Mouse (Mus musculus): ENCODE results near the gene Cacna2d3. TPM values are rescaled to one million over a fixed set of nuclear protein-coding genes. Genes with fewer than 3 reads are reported as not detected.

Cacna2d3 gene
- polyA plus RNA-seq, 1 experiment, result 0.22 TPM

GRCm38 (mm10) chr14:29313431-29313830 is 408.2 kb downstream of the Cacna2d3 start:
- Histone ChIP-seq H3K36me3 (ENCODE audit: control insufficient read depth, insufficient read depth, low read length) (no peaks in the 10 kb centered on the region), H3K27me3 (replicated peaks; ENCODE audit: control insufficient read depth, insufficient read depth, low read length) (no peaks in the 10 kb centered on the region), H3K27ac (ENCODE audit: insufficient read depth, low read depth, low read length) (no peak overlapping the region), H3K4me1 (ENCODE audit: control insufficient read depth, insufficient read depth, low read length) (no peaks in the 10 kb centered on the region), H3K4me3 (ENCODE audit: insufficient read depth, low read depth, low read length) (no peak overlapping the region)
- TF ChIP-seq CTCF (conservative IDR thresholded peaks at IDR 0.05; ENCODE audit: insufficient read depth, insufficient read length, low read depth, low read length) (no peak), POLR2A (IDR thresholded peaks at IDR 0.05; ENCODE audit: low read depth, low read length) (no peak)
- no peak for DNase-seq
- 75% methylated on average over 2 of the region's 2 CpGs for WGBS

GRCm38 (mm10) chr14:29305623-29306022 is 416.0 kb downstream of the Cacna2d3 start:
- H3K27ac ChIP-seq (ENCODE audit: insufficient read depth, low read depth, low read length), result no peak overlapping the region
- no peak for DNase-seq
- H3K27me3 ChIP-seq (replicated peaks; ENCODE audit: control insufficient read depth, insufficient read depth, low read length), result no peaks in the 10 kb centered on the region
- 89% methylated on average over 9 of the region's 9 CpGs for WGBS
- no peaks in the 10 kb centered on the region for H3K4me1 ChIP-seq (ENCODE audit: control insufficient read depth, insufficient read depth, low read length)
- H3K4me3 ChIP-seq (ENCODE audit: insufficient read depth, low read depth, low read length), result no peak overlapping the region
- no peaks in the 10 kb centered on the region for H3K36me3 ChIP-seq (ENCODE audit: control insufficient read depth, insufficient read depth, low read length)
- TF ChIP-seq CTCF (conservative IDR thresholded peaks at IDR 0.05; ENCODE audit: insufficient read depth, insufficient read length, low read depth, low read length) (no peak), POLR2A (IDR thresholded peaks at IDR 0.05; ENCODE audit: low read depth, low read length) (no peak)

- DNase-seq, result no peak
- no peaks in the 10 kb centered on the region for H3K36me3 ChIP-seq (ENCODE audit: control insufficient read depth, insufficient read depth, low read length)
- H3K27me3 ChIP-seq (replicated peaks; ENCODE audit: control insufficient read depth, insufficient read depth, low read length), result no peaks in the 10 kb centered on the region
- TF ChIP-seq CTCF (conservative IDR thresholded peaks at IDR 0.05; ENCODE audit: insufficient read depth, insufficient read length, low read depth, low read length), result no peak
- no peak for TF ChIP-seq POLR2A (IDR thresholded peaks at IDR 0.05; ENCODE audit: low read depth, low read length)
- H3K4me1 ChIP-seq (ENCODE audit: control insufficient read depth, insufficient read depth, low read length), result no peaks in the 10 kb centered on the region
- H3K27ac ChIP-seq (ENCODE audit: insufficient read depth, low read depth, low read length), result no peak overlapping the region
- H3K4me3 ChIP-seq (ENCODE audit: insufficient read depth, low read depth, low read length), result no peak overlapping the region
- WGBS, result 81% methylated on average over 2 of the region's 2 CpGs
Observed at GRCm38 (mm10) chr14:29296185-29296754, 425.4 kb downstream of the Cacna2d3 start.

GRCm38 (mm10) chr14:29278901-29279300 is 442.8 kb downstream of the Cacna2d3 start:
- no peak for TF ChIP-seq POLR2A (IDR thresholded peaks at IDR 0.05; ENCODE audit: low read depth, low read length)
- TF ChIP-seq CTCF (conservative IDR thresholded peaks at IDR 0.05; ENCODE audit: insufficient read depth, insufficient read length, low read depth, low read length), result no peak
- H3K4me3 ChIP-seq (ENCODE audit: insufficient read depth, low read depth, low read length), result no peak overlapping the region
- H3K27ac ChIP-seq (ENCODE audit: insufficient read depth, low read depth, low read length), result no peak overlapping the region
- no peaks in the 10 kb centered on the region; the same call in 1 of the 2 replicates for H3K27me3 ChIP-seq (replicated peaks; ENCODE audit: control insufficient read depth, insufficient read depth, low read length)
- no peaks in the 10 kb centered on the region for H3K4me1 ChIP-seq (ENCODE audit: control insufficient read depth, insufficient read depth, low read length)
- H3K36me3 ChIP-seq (ENCODE audit: control insufficient read depth, insufficient read depth, low read length), result no peaks in the 10 kb centered on the region
- WGBS, result 70% methylated on average over 1 of the region's 1 CpGs
- no peak for DNase-seq

- Histone ChIP-seq H3K27ac (ENCODE audit: insufficient read depth, low read depth, low read length) (no peak overlapping the region), H3K36me3 (ENCODE audit: control insufficient read depth, insufficient read depth, low read length) (no peaks in the 10 kb centered on the region), H3K27me3 (replicated peaks; ENCODE audit: control insufficient read depth, insufficient read depth, low read length) (no peaks in the 10 kb centered on the region; the same call in 1 of the 2 replicates), H3K4me1 (ENCODE audit: control insufficient read depth, insufficient read depth, low read length) (no peaks in the 10 kb centered on the region), H3K4me3 (ENCODE audit: insufficient read depth, low read depth, low read length) (no peak overlapping the region)
- DNase-seq, result no peak
- TF ChIP-seq POLR2A (IDR thresholded peaks at IDR 0.05; ENCODE audit: low read depth, low read length), result no peak
- WGBS, result 83% methylated on average over 2 of the region's 2 CpGs
Observed at GRCm38 (mm10) chr14:29278401-29278800, 443.3 kb downstream of the Cacna2d3 start.

GRCm38 (mm10) chr14:29277701-29278100 is 444.0 kb downstream of the Cacna2d3 start:
- 57% methylated on average over 2 of the region's 2 CpGs for WGBS
- no peak for DNase-seq
- no peak for TF ChIP-seq CTCF (conservative IDR thresholded peaks at IDR 0.05; ENCODE audit: insufficient read depth, insufficient read length, low read depth, low read length)
- no peak for TF ChIP-seq POLR2A (IDR thresholded peaks at IDR 0.05; ENCODE audit: low read depth, low read length)

GRCm38 (mm10) chr14:29273890-29274289 is 447.8 kb downstream of the Cacna2d3 start:
- no peak for TF ChIP-seq CTCF (conservative IDR thresholded peaks at IDR 0.05; ENCODE audit: insufficient read depth, insufficient read length, low read depth, low read length)
- TF ChIP-seq POLR2A (IDR thresholded peaks at IDR 0.05; ENCODE audit: low read depth, low read length), result no peak
- no peak for DNase-seq
- H3K36me3 ChIP-seq (ENCODE audit: control insufficient read depth, insufficient read depth, low read length), result no peaks in the 10 kb centered on the region
- no peak overlapping the region for H3K4me3 ChIP-seq (ENCODE audit: insufficient read depth, low read depth, low read length)
- no peak overlapping the region for H3K27ac ChIP-seq (ENCODE audit: insufficient read depth, low read depth, low read length)
- H3K27me3 ChIP-seq (replicated peaks; ENCODE audit: control insufficient read depth, insufficient read depth, low read length), result no peaks in the 10 kb centered on the region; the same call in 1 of the 2 replicates
- no peaks in the 10 kb centered on the region for H3K4me1 ChIP-seq (ENCODE audit: control insufficient read depth, insufficient read depth, low read length)

More at GRCm38 (mm10) chr14:29277701-29278100, 444.0 kb downstream of the Cacna2d3 start:
- no peak overlapping the region for H3K27ac ChIP-seq (ENCODE audit: insufficient read depth, low read depth, low read length)
- H3K4me1 ChIP-seq (ENCODE audit: control insufficient read depth, insufficient read depth, low read length), result no peaks in the 10 kb centered on the region
- H3K4me3 ChIP-seq (ENCODE audit: insufficient read depth, low read depth, low read length), result no peak overlapping the region
- no peaks in the 10 kb centered on the region for H3K36me3 ChIP-seq (ENCODE audit: control insufficient read depth, insufficient read depth, low read length)
- H3K27me3 ChIP-seq (replicated peaks; ENCODE audit: control insufficient read depth, insufficient read depth, low read length), result no peaks in the 10 kb centered on the region; the same call in 1 of the 2 replicates

All from kidney, adult 2 months (tissue).